Comparison of ENCODE assay signal across 28 mouse cellular contexts in the genomic region with DNA sequence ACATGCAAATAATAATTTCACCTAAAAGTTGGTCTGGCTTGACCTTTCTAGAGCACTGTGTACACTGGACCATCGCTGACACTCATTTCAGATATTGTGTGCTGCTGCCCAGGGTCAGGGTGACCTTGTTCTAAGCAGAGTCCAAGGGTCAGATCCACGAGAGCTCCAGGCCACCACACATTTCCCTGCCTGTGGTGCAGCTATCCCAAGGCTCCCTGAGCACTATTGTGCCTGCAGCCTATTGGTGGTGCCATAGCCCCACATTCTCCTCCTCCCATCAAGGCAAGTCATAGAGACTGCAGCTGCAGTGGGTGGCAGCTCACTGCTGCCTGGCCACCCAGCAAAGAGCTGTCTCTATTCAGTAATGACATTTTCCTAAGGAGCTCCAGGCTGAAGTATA. TPM values are rescaled to one million over a fixed set of nuclear protein-coding genes. Genes with fewer than 3 reads are reported as not detected.
DNase-seq lines count a peak whose midpoint lies in the region; ATAC-seq lines count a peak whose summit lies in the region.
"Had no signal": no experiment of that assay in that cellular context is flagged by ENCODE, and none has a peak within 500 bp of the region (broad histone marks: within the 10 kb centered on the region; RNA-seq: fewer than 3 reads in every experiment).

No protein-coding gene starts in this region.

- H3K4me3 ChIP-seq in liver, embryonic 11.5 days (ENCODE audit: low read depth, low read length): no peak overlapping the region
- H3K4me3 ChIP-seq: gastrocnemius, adult 2 months; kidney, embryonic 15.5 days; limb, embryonic 10.5 days; liver, embryonic 15.5 days; neural tube, embryonic 13.5 days had no signal

- DNase-seq in frontal cortex, postnatal 25 days (ENCODE audit: low spot score in 2 of 2): no peak
- DNase-seq in ovary, adult 18-20 months (ENCODE audit: low spot score): peak; percentile 5
- DNase-seq in ovary, postnatal 10 days (ENCODE audit: low spot score): no peak
- no peak for DNase-seq in liver, embryonic 11.5 days (ENCODE audit: low spot score)
- DNase-seq in splenic B cell, adult 2 months (ENCODE audit: low read depth, low spot score): peak; percentile 21
- DNase-seq in T-cell, adult 2 months (ENCODE audit: low spot score): no peak
- DNase-seq: adrenal gland, adult 8-10 months; cerebellum, adult 9-11 months; forebrain, postnatal 0 days; gastrocnemius, adult 2 months; heart, postnatal 4 days; midbrain, embryonic 14.5 days; right cerebral cortex, postnatal 4 days; thymus, postnatal 36 days had no signal

- H3K9me3 ChIP-seq in liver, embryonic 11.5 days (ENCODE audit: control insufficient read depth, low read length): no peaks in the 10 kb centered on the region
- H3K9me3 ChIP-seq: kidney, embryonic 15.5 days; limb, embryonic 10.5 days; liver, embryonic 15.5 days; megakaryocyte, embryonic 14.5 days; neural tube, embryonic 13.5 days had no signal

- H3K4me1 ChIP-seq in liver, embryonic 11.5 days (replicated peaks; ENCODE audit: control insufficient read depth, insufficient read depth, low read length): no peaks in the 10 kb centered on the region
- H3K4me1 ChIP-seq: kidney, embryonic 15.5 days; limb, embryonic 10.5 days; liver, embryonic 15.5 days; neural tube, embryonic 13.5 days had no signal

- no peak overlapping the region for H3K9ac ChIP-seq in liver, embryonic 11.5 days (ENCODE audit: low read depth, low read length)
- H3K9ac ChIP-seq: forebrain, postnatal 0 days; kidney, embryonic 15.5 days; liver, embryonic 15.5 days; neural tube, embryonic 13.5 days had no signal

- no peaks in the 10 kb centered on the region for H3K27me3 ChIP-seq in liver, embryonic 11.5 days (replicated peaks; ENCODE audit: control insufficient read depth, insufficient read depth, low read length)
- no peaks in the 10 kb centered on the region for H3K27me3 ChIP-seq in splenic B cell, adult 2 months (ENCODE audit: control insufficient read depth, insufficient read depth, low read length, poor library complexity, severe bottlenecking)
- H3K27me3 ChIP-seq: kidney, embryonic 15.5 days; liver, embryonic 15.5 days; neural tube, embryonic 13.5 days had no signal

- H3K4me2 ChIP-seq in liver, embryonic 11.5 days: no peak overlapping the region
- H3K4me2 ChIP-seq: heart, embryonic 11.5 days; kidney, embryonic 15.5 days; liver, embryonic 15.5 days; neural tube, embryonic 13.5 days had no signal

- no peak overlapping the region for H3K27ac ChIP-seq in liver, embryonic 11.5 days (ENCODE audit: low read depth, low read length)
- H3K27ac ChIP-seq: gastrocnemius, adult 2 months; kidney, embryonic 15.5 days; limb, embryonic 10.5 days; liver, embryonic 15.5 days; neural tube, embryonic 13.5 days had no signal

- H3K36me3 ChIP-seq in liver, embryonic 11.5 days (ENCODE audit: control insufficient read depth, insufficient read depth, low read length): no peaks in the 10 kb centered on the region
- H3K36me3 ChIP-seq in splenic B cell, adult 2 months (ENCODE audit: control insufficient read depth, insufficient read depth, low read length, poor library complexity, severe bottlenecking): no peaks in the 10 kb centered on the region
- H3K36me3 ChIP-seq: kidney, embryonic 15.5 days; limb, embryonic 10.5 days; liver, embryonic 15.5 days; neural tube, embryonic 13.5 days had no signal

- ATAC-seq in frontal cortex, adult (ENCODE audit: low TSS enrichment): peak; percentile 65
- peak; percentile 51 for ATAC-seq in liver, embryonic 11.5 days (replicated peaks; ENCODE audit: low FRiP score)
- ATAC-seq: forebrain, postnatal 0 days; hindbrain, embryonic 16.5 days; intestine, postnatal 0 days had no signal

- 45% methylated on average over 2 of the region's 2 CpGs for WGBS in liver, embryonic 11.5 days

RNA-seq across cellular contexts. Expression of a gene that starts 2.7 kb away (rescaled TPM):
- polyA plus RNA-seq in liver, embryonic 11.5 days (2014; fragmentation: Nextera tagmentation; extraction: Ambion mirVana): not detected in 2 replicates
- polyA plus RNA-seq: brain, embryonic 14.5 days; embryonic facial prominence, embryonic 14.5 days; forebrain, postnatal 0 days; gonadal fat pad, adult 2 months; heart, embryonic 11.5 days; hindbrain, embryonic 16.5 days; intestine, postnatal 0 days; kidney, embryonic 15.5 days; large intestine, adult 2 months; limb, embryonic 10.5 days; liver, embryonic 15.5 days; midbrain, embryonic 14.5 days; neural tube, embryonic 13.5 days; stomach, embryonic 14.5 days had no signal

Comparison
In these comparisons a context has a peak if more than half of its experiments do, and no peak if none do; other contexts are left out.
1. DNase-seq: peak in ovary, adult 18-20 months (single experiment) and splenic B cell, adult 2 months (single experiment); none in frontal cortex, postnatal 25 days (0 of 2), ovary, postnatal 10 days (single experiment), liver, embryonic 11.5 days (single experiment) and T-cell, adult 2 months (single experiment).